ENCODE assay signal across 21 mouse cellular contexts in genomic region chr6:55002438-55002837, GRCm38 (mm10). TPM values are rescaled to one million over a fixed set of nuclear protein-coding genes. Genes with fewer than 3 reads are reported as not detected.
DNase-seq lines count a peak whose midpoint lies in the region; ATAC-seq and TF ChIP-seq lines count a peak whose summit lies in the region.
"Had no signal": no experiment of that assay in that cellular context is flagged by ENCODE, and none has a peak within 500 bp of the region (broad histone marks: within the 10 kb centered on the region; RNA-seq: fewer than 3 reads in every experiment).

No protein-coding gene starts in this region.

- H3K4me2 ChIP-seq in lung, embryonic 14.5 days: no peak overlapping the region
- no peak overlapping the region for H3K4me2 ChIP-seq in lung, postnatal 0 days (replicated peaks; ENCODE audit: low read depth, low read length)
- H3K4me2 ChIP-seq: embryonic facial prominence, embryonic 13.5 days; embryonic facial prominence, embryonic 15.5 days; forebrain, embryonic 12.5 days had no signal

- no peak for TF ChIP-seq EP300 in lung, postnatal 0 days (IDR thresholded peaks at IDR 0.05)

- no peaks in the 10 kb centered on the region for H3K9me3 ChIP-seq in lung, embryonic 14.5 days (ENCODE audit: low read depth, low read length)
- no peaks in the 10 kb centered on the region for H3K9me3 ChIP-seq in lung, postnatal 0 days (ENCODE audit: low read length)
- H3K9me3 ChIP-seq: embryonic facial prominence, embryonic 13.5 days; embryonic facial prominence, embryonic 15.5 days; forebrain, embryonic 10.5 days; forebrain, embryonic 12.5 days had no signal

- peak; percentile 63; the same call in 1 of the 2 replicates for ATAC-seq in lung, embryonic 14.5 days (ENCODE audit: insufficient read depth)
- ATAC-seq in lung, postnatal 0 days: peak; percentile 50
- ATAC-seq: forebrain, embryonic 14.5 days; forebrain, embryonic 16.5 days had no signal

- 52% methylated on average over 4 of the region's 4 CpGs for WGBS in lung, embryonic 14.5 days
- whole genome bisulfite sequencing in lung, postnatal 0 days: 59% methylated on average over 4 of the region's 4 CpGs

- H3K4me1 ChIP-seq in lung, embryonic 14.5 days (ENCODE audit: insufficient read depth): no peaks in the 10 kb centered on the region
- H3K4me1 ChIP-seq in lung, postnatal 0 days (ENCODE audit: insufficient read depth, low read depth, low read length): no peaks in the 10 kb centered on the region
- H3K4me1 ChIP-seq: embryonic facial prominence, embryonic 13.5 days; embryonic facial prominence, embryonic 15.5 days; forebrain, embryonic 10.5 days; forebrain, embryonic 12.5 days had no signal

- H3K27me3 ChIP-seq in lung, embryonic 14.5 days (ENCODE audit: insufficient read depth, low read length): no peaks in the 10 kb centered on the region
- H3K27me3 ChIP-seq in lung, postnatal 0 days (replicated peaks; ENCODE audit: insufficient read depth, low read length): no peaks in the 10 kb centered on the region
- H3K27me3 ChIP-seq: embryonic facial prominence, embryonic 13.5 days; embryonic facial prominence, embryonic 15.5 days had no signal

- no peak overlapping the region for H3K9ac ChIP-seq in lung, embryonic 14.5 days
- no peak overlapping the region for H3K9ac ChIP-seq in lung, postnatal 0 days (replicated peaks; ENCODE audit: low read depth)
- H3K9ac ChIP-seq: embryonic facial prominence, embryonic 13.5 days; embryonic facial prominence, embryonic 15.5 days; forebrain, embryonic 12.5 days had no signal

- H3K4me3 ChIP-seq in lung, embryonic 14.5 days (ENCODE audit: low read depth, low read length): no peak overlapping the region
- H3K4me3 ChIP-seq in lung, postnatal 0 days (ENCODE audit: low read depth, low read length): no peak overlapping the region
- H3K4me3 ChIP-seq: embryonic facial prominence, embryonic 13.5 days; embryonic facial prominence, embryonic 15.5 days; erythroblast, embryonic 14.5 days; forebrain, embryonic 10.5 days; forebrain, embryonic 12.5 days had no signal

- no peaks in the 10 kb centered on the region for H3K36me3 ChIP-seq in lung, embryonic 14.5 days (ENCODE audit: insufficient read depth)
- H3K36me3 ChIP-seq in lung, postnatal 0 days (ENCODE audit: insufficient read depth, low read length): no peaks in the 10 kb centered on the region
- H3K36me3 ChIP-seq: embryonic facial prominence, embryonic 13.5 days; embryonic facial prominence, embryonic 15.5 days; forebrain, embryonic 10.5 days; forebrain, embryonic 12.5 days had no signal

- peak; percentile 22 for DNase-seq in lung, embryonic 14.5 days
- no peak for DNase-seq in lung, postnatal 10 days
- DNase-seq in lung, postnatal 0 days (ENCODE audit: low spot score): peak; percentile 11
- no peak for DNase-seq in lung, postnatal 14 days
- DNase-seq: adrenal gland, adult 2 months; adrenal gland, postnatal 10 days; adrenal gland, postnatal 25 days; cerebellum, adult 11 months; cerebellum, adult 18-20 months; cerebellum, adult 8-10 months; cerebellum, adult 9-11 months; cerebellum, postnatal 14 days; cerebellum, postnatal 36 days; embryo, embryonic 11 days had no signal

- H3K27ac ChIP-seq in lung, embryonic 14.5 days (ENCODE audit: low read depth): no peak overlapping the region
- no peak overlapping the region for H3K27ac ChIP-seq in lung, postnatal 0 days (ENCODE audit: low read length)
- H3K27ac ChIP-seq: embryonic facial prominence, embryonic 13.5 days; embryonic facial prominence, embryonic 15.5 days; forebrain, embryonic 10.5 days; forebrain, embryonic 12.5 days had no signal

- no peak for TF ChIP-seq CTCF in lung, embryonic 14.5 days (IDR thresholded peaks at IDR 0.05; ENCODE audit: low read depth)
- no peak for TF ChIP-seq CTCF in lung, postnatal 0 days (IDR thresholded peaks at IDR 0.05)

RNA-seq across cellular contexts. Expression of gene Ggct, which starts 9.7 kb away (rescaled TPM):
- polyA plus RNA-seq in lung, embryonic 14.5 days (2014; fragmentation: Nextera tagmentation; extraction: Ambion mirVana): 4.8 and 8.7 TPM in 2 replicates
- 6.9 and 8.7 TPM in 2 replicates for polyA plus RNA-seq in lung, postnatal 0 days (2015; fragmentation: Nextera tagmentation; extraction: Ambion mirVana)

RNA-seq across cellular contexts. Expression of gene Nod1, which starts 30.0 kb away (rescaled TPM):
- polyA plus RNA-seq in lung, embryonic 14.5 days (2014; fragmentation: Nextera tagmentation; extraction: Ambion mirVana): 4.6 and 4.7 TPM in 2 replicates
- polyA plus RNA-seq in lung, postnatal 0 days (2015; fragmentation: Nextera tagmentation; extraction: Ambion mirVana): 12.7 and 14.4 TPM in 2 replicates

RNA-seq across cellular contexts. Expression of gene Gars, which starts 35.4 kb away (rescaled TPM):
- polyA plus RNA-seq in lung, embryonic 14.5 days (2014; fragmentation: Nextera tagmentation; extraction: Ambion mirVana): 153 and 158 TPM in 2 replicates
- polyA plus RNA-seq in lung, postnatal 0 days (2015; fragmentation: Nextera tagmentation; extraction: Ambion mirVana): 70.9 and 76.0 TPM in 2 replicates

Comparison
In these comparisons a context has a peak if more than half of its experiments do, and no peak if none do; other contexts are left out.
1. DNase-seq: peak in lung, embryonic 14.5 days (single experiment) and lung, postnatal 0 days (single experiment); none in lung, postnatal 10 days (single experiment) and lung, postnatal 14 days (single experiment).